Mouse (Mus musculus): ENCODE data around the gene Mtmr3.

Mtmr3 gene

DNA sequence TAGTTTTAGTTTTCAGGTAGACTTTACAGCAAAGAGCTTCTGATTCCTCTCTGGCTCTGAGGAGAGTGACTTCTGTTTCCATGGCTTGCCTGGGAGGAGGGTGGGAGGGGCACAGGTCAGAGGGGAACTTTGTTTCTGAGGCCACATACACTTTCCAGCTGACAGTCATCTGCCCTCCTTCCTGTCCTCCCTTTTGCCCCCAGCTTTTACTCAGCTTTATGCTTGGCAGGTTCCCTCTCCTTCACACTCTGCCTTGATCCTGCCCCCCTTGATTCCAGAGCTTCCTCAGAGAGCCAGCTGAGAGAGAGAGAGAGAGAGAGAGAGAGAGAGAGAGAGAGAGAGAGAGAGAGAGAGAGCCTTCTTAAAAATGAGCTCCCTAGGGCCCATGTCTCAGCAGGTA is 123.4 kb downstream of the Mtmr3 start:
- in situ Hi-C loops (cut with MboI; ENCODE audit: low sequenced_read_pairs): loop anchor here (5.0 kb wide), 1 partner anchor 1696 kb away; no protein-coding TSS in a partner anchor

DNA sequence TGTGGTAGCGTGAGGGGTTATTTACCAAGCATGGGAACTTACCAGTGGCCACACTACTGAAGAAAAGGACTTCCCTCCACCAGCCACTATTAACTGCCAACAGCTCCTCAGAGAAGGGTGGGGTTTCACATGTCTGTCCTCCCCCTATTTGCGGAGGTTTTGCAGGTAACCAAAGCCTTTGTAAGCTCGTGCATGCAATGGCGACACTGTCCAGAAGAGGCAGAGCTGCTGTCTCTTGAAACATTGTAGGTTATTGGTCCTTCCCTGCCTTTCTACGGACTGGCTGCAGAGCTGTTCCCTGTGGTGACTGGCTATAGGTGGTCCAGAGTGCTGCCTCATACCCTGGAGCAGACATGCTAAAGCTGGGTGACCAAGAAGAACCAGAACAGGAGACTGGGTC is 125.6 kb downstream of the Mtmr3 start:
- in situ Hi-C loops (cut with MboI; ENCODE audit: low sequenced_read_pairs): no loop called here

GRCm38 (mm10) chr11:4467436-4467835 is 127.2 kb downstream of the Mtmr3 start:
- in situ Hi-C loops (cut with MboI; ENCODE audit: low sequenced_read_pairs): no loop called here

DNA sequence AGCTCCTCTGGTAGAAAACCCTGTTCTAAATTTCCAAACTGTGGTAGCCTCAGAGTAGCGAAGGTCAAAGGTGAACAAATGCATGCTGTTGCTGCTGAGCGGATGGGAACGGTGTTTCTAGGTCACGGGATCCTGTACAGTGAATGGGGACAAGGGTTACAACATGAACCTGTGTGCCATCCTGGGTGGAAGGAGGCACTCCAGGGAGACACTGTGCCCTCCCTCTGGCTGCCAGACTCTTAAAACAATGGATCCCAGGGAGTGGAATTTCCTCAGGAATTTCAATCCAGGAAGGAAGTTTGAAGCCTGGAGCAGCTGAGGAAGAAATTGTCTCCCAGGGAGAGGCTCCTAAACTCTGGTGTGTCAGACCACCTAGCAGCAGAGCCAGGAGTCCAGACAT is 128.5 kb downstream of the Mtmr3 start:
- in situ Hi-C loops (cut with MboI; ENCODE audit: low sequenced_read_pairs): no loop called here

GRCm38 (mm10) chr11:4464616-4465015 is 130.0 kb downstream of the Mtmr3 start:
- in situ Hi-C loops (cut with MboI; ENCODE audit: low sequenced_read_pairs): no loop called here

DNA sequence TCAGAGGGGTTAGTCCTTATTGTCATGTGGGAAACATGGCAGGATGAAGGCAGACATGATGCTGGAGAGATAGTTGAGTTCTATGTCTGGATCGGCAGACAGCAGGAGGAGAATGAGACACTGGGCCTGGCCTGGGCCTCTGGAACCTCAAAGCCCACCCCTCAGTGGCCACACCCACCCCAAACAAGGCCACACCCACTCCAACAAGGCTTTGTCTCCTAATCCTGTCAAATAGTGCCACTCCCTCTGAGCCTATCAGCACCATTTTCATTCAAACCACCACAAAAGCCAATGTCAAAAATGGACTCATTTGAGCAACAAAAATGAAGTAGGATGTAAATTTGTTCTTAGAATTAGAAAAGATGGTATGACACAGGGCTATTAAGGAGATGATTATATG is 130.5 kb downstream of the Mtmr3 start:
- in situ Hi-C loops (cut with MboI; ENCODE audit: low sequenced_read_pairs): no loop called here

DNA sequence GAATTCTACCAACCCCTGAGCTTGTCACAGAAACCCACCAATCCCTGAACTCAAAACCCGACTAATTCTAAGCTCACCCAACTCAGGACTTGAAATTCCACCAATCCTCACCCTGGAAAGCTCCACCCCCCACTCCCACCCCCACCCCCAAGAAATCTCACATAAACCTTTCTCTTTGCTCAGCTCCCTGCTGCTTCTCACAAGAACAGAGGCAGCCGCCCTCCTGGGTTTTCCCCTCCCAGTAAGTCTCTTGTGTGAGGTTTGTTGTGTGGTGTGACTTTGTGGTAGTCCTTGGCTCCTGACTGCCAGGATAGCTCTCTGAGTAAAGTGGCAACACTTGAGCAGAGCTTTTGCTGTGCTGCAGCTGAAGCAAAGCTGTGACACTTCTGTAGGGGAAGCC is 131.8 kb downstream of the Mtmr3 start:
- in situ Hi-C loops (cut with MboI; ENCODE audit: low sequenced_read_pairs): no loop called here

DNA sequence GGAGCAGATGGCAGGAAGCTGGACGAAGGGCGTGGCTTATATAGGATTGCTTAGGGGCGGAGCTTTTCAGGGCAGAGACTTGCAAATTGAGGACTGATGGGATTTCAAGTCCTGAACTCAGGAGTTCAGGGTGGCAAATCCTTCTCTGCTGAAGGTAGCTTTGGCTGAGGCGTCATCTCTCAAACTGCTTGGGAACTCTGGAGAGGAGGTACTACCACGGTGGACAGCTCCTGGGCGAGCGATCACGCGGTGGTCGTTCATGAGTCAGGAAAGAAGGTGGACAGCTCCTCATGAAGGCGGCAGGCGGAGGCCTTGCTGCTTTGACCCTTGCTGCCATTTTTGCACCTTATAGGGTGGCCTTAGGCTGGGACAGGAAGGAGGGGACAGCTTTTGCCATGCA is 133.5 kb downstream of the Mtmr3 start:
- in situ Hi-C loops (cut with MboI; ENCODE audit: low sequenced_read_pairs): no loop called here

GRCm38 (mm10) chr11:4460615-4461014 is 134.0 kb downstream of the Mtmr3 start:
- in situ Hi-C loops (cut with MboI; ENCODE audit: low sequenced_read_pairs): no loop called here

- in situ Hi-C loops (cut with MboI; ENCODE audit: low sequenced_read_pairs): no loop called here
These were observed 139.6 kb downstream of the Mtmr3 start for GRCm38 (mm10) chr11:4454895-4455535.

- in situ Hi-C loops (cut with MboI; ENCODE audit: low sequenced_read_pairs): no loop called here
These were observed 142.0 kb downstream of the Mtmr3 start for GRCm38 (mm10) chr11:4452467-4453184.

DNA sequence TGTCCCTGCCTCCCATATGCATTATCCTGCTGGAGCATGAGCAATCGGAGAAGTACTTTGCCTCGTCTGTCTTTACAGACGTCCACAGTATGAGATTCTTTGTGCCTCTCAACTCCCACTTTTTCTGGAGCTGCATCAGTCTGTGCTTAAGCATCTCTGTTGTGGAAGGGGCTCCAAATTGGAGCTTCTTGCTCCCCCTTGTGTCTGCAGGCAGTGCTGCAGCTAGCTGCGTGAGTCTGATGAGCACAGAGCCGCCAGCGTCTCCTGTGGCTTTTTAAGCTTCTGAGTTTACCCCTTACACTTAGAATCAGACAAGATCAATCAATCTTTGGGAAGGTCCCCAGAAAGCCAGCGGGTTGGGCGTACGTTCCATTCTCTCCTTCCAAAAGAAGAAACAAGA is 143.5 kb downstream of the Mtmr3 start:
- in situ Hi-C loops (cut with MboI; ENCODE audit: low sequenced_read_pairs): no loop called here

- in situ Hi-C loops (cut with MboI; ENCODE audit: low sequenced_read_pairs): no loop called here
These were observed 148.3 kb downstream of the Mtmr3 start for GRCm38 (mm10) chr11:4446195-4446868.

DNA sequence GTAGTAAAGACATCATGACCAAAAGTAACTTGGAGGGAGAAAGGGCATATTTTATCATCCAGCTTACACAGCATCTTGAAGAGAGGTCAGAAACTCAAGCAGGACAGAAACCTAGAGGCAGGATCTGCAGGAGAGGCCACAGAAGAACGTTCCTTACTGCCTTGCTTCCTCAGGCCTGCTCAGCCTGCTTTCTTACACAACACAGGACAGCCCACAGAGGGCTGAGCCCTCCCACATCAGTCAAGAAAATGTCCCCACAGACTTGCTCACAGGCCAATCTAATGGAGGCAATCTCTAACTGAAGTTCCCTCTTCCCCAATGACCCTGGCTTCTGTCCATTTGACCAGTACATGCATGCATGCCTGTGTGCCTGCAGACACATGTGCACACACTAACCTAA is 152.4 kb downstream of the Mtmr3 start:
- in situ Hi-C loops (cut with MboI; ENCODE audit: low sequenced_read_pairs): no loop called here

DNA sequence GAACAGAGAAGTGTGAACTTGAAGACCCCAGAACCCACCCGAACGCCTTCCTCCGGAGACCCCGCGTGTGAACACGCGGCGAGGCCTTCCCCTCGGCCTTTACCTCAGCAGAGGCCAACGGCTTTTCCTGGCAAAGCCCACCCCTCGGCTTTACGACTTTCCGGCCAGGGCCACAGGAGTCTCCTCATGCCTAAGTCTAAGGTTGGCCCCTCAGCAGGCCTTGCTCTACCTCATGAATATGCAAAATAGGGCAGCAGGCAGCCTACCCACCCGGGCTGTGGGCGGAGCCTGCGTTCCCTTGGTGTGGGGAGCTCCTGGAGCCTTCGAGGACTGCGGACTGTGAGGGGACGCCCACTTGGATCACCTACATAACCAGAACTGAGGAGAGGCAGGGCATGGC is 153.7 kb downstream of the Mtmr3 start, which contains the start of gene Hormad2:
Hormad2 (minus strand) TSS at position 128 of the 400 bp plus-strand sequence.
- in situ Hi-C loops (cut with MboI; ENCODE audit: low sequenced_read_pairs): no loop called here

GRCm38 (mm10) chr11:4438211-4438610 is 156.5 kb downstream of the Mtmr3 start:
- in situ Hi-C loops (cut with MboI; ENCODE audit: low sequenced_read_pairs): no loop called here

- in situ Hi-C loops (cut with MboI; ENCODE audit: low sequenced_read_pairs): no loop called here
These were observed 157.3 kb downstream of the Mtmr3 start for GRCm38 (mm10) chr11:4437318-4437717.

- in situ Hi-C loops (cut with MboI; ENCODE audit: low sequenced_read_pairs): no loop called here
These were observed 158.0 kb downstream of the Mtmr3 start for GRCm38 (mm10) chr11:4436631-4437030.

- in situ Hi-C loops (cut with MboI; ENCODE audit: low sequenced_read_pairs): no loop called here
These were observed 160.2 kb downstream of the Mtmr3 start for GRCm38 (mm10) chr11:4434461-4434860.
